Mouse (Mus musculus) megakaryocyte, embryonic 14.5 days (primary cell): ENCODE results near the gene Cdkl1. TPM values are rescaled to one million over a fixed set of nuclear protein-coding genes. Genes with fewer than 3 reads are reported as not detected.

Experiments used
- H3K27me3 ChIP-seq: replicated peaks from 2 replicates; pipeline ENCODE3; 2012; ENCODE audit warnings: inconsistent platforms
- H3K36me3 ChIP-seq: replicated peaks from 2 replicates; pipeline ENCODE3; 2012; ENCODE audit warnings: low read length, inconsistent platforms, mixed read lengths
- H3K4me1 ChIP-seq: 2 replicates; pipeline ENCODE4 v1.6.1; 2012; ENCODE audit warnings: inconsistent platforms
- H3K4me3 ChIP-seq: replicated peaks from 2 replicates; pipeline ENCODE3; 2012; ENCODE audit warnings: moderate library complexity, mild to moderate bottlenecking, inconsistent platforms
- H3K9me3 ChIP-seq: 2 replicates; pipeline ENCODE4 v1.6.1; 2012; ENCODE audit warnings: inconsistent platforms
- FLI1 ChIP-seq: IDR thresholded peaks from 2 replicates; pipeline ENCODE4 v1.6.1; 2012; ENCODE audit warnings: low read length, inconsistent platforms, mixed read lengths
- GATA1 ChIP-seq: IDR thresholded peaks from 3 replicates; pipeline ENCODE4 v1.6.1; 2012; ENCODE audit warnings: mixed read lengths, low read length, inconsistent platforms, borderline replicate concordance
- polyA plus RNA-seq: library from polyadenylated mRNA; stranded (reverse); fragments of >175 nt; gene quantifications from 2 replicates; pipeline ENCODE4 v1.2.3, GENCODE M21; 2012; ENCODE audit warnings: low replicate concordance; ENCODE audit not compliant: insufficient read depth

Cdkl1 gene
- polyA plus RNA-seq, 1 experiment = not detected

DNA sequence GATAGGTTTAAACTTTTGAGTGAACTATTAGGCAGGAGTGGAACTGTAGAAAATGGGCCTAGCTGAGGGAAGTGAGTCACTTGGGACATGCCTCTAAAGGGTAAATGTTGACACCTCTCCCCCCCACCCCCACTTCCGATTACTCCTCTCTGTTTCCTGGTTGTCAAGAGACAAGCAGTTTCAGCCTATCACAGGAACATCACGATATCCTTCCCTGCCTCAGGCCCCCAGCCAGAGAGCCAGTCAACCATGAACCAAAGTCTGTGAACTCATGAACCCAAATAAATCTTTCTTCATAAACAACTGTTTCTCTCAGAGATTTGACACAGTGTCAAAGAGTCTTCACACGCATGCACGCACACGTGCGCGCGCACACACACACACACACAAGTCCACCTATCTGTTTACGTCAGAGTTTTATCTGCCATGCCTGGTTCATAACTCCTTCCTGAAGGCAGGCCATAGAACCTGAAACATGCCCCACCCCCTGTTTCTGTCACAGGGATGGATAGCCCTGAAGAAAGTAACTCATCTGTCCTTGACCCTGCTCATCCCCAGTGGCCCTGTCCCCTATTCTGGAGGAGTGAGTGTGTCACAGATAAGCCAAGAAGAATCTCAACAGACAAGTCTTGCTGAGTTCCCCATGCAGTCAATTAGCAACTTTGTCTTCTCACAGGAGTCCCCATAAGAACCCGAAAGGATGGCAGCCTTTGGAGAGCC, 24.7 kb downstream of the Cdkl1 start:
- Histone ChIP-seq H3K4me3 (no peak overlapping the region), H3K27me3 (peaks cover 5% of the 10 kb centered on the region), H3K9me3 (peaks cover 10% of the 10 kb centered on the region), H3K4me1 (peaks cover 47% of the 10 kb centered on the region), H3K36me3 (no peaks in the 10 kb centered on the region)
- TF ChIP-seq GATA1 = no peak
- no peak for TF ChIP-seq FLI1

DNA sequence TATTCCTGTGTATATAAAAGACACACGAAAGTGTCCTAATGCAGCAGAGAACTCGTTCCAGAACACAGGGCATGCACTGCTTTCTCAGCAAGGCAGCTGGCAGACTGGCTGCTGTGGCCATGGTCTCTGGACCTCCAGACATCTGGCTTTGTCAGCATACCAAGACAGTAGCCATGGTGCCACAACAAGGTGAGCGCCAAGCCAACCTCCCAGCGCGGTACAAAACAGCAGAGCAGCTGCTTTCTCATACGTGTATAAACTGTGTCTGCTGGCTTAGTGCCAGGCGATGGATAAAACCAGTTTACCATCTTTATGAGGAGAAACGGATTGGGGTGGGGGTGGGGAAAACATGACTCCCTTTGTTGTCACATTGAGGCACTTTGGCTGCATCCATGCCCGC, 25.5 kb downstream of the Cdkl1 start:
- TF ChIP-seq FLI1 = no peak
- no peak for TF ChIP-seq GATA1
- peaks cover 45% of the 10 kb centered on the region for H3K4me1 ChIP-seq
- peaks cover 9% of the 10 kb centered on the region for H3K27me3 ChIP-seq
- H3K36me3 ChIP-seq = no peaks in the 10 kb centered on the region
- H3K9me3 ChIP-seq = peaks cover 7% of the 10 kb centered on the region
- no peak overlapping the region for H3K4me3 ChIP-seq

DNA sequence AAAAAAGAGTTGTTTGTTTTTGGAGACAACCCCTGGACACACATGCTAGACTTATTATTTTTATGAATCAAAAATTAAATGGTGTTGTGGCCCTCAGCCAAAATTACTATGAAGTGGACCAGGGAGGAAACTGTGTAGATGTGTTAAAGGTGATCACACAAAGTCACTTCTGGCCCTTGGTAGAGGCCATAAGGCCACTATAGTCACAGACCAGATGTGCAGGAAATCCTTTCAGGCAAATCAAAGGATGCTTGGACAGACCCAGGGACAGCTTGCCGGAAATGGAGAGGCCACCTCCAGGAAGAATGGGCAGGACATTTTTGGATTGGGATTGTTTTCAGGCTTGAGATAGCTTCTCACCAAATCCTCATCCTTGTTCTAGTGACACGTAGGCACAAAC, 29.5 kb downstream of the Cdkl1 start:
- Histone ChIP-seq H3K36me3 (no peaks in the 10 kb centered on the region), H3K4me1 (peaks cover 36% of the 10 kb centered on the region), H3K4me3 (no peak overlapping the region), H3K9me3 (peaks cover 3% of the 10 kb centered on the region; the same call in 1 of the 2 replicates), H3K27me3 (peaks cover 9% of the 10 kb centered on the region)
- TF ChIP-seq FLI1 (no peak), GATA1 (no peak)

- peaks cover 3% of the 10 kb centered on the region; the same call in 1 of the 2 replicates for H3K9me3 ChIP-seq
- peaks cover 29% of the 10 kb centered on the region for H3K4me1 ChIP-seq
- H3K27me3 ChIP-seq = peaks cover 11% of the 10 kb centered on the region
- TF ChIP-seq FLI1 (no peak), GATA1 (no peak)
- no peak overlapping the region for H3K4me3 ChIP-seq
- H3K36me3 ChIP-seq = no peaks in the 10 kb centered on the region
Observed at GRCm38 (mm10) chr12:69760743-69761406, 30.2 kb downstream of the Cdkl1 start.

DNA sequence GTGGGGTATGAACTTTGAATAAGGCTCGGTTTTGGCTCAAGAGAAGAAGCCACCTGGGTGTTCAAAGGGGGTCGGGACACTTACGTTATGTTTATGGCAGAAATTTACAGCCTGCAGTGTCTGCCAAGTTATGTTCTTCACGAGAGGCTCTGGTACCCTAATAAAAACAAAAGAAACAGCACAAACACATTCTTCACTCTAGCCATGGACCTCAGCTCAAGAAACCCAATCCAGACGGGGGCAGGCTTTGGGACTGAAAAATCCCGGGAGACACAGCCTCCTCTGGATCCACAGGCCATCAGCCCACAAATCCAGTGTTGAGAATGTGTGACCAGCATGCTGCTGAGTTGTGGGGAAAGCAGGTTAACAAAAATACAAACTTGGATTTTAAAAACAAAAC, 31.1 kb downstream of the Cdkl1 start:
- Histone ChIP-seq H3K36me3 (no peaks in the 10 kb centered on the region), H3K9me3 (peaks cover 3% of the 10 kb centered on the region; the same call in 1 of the 2 replicates), H3K27me3 (peaks cover 11% of the 10 kb centered on the region), H3K4me1 (peaks cover 24% of the 10 kb centered on the region), H3K4me3 (no peak overlapping the region)
- TF ChIP-seq GATA1 (no peak), FLI1 (no peak)

DNA sequence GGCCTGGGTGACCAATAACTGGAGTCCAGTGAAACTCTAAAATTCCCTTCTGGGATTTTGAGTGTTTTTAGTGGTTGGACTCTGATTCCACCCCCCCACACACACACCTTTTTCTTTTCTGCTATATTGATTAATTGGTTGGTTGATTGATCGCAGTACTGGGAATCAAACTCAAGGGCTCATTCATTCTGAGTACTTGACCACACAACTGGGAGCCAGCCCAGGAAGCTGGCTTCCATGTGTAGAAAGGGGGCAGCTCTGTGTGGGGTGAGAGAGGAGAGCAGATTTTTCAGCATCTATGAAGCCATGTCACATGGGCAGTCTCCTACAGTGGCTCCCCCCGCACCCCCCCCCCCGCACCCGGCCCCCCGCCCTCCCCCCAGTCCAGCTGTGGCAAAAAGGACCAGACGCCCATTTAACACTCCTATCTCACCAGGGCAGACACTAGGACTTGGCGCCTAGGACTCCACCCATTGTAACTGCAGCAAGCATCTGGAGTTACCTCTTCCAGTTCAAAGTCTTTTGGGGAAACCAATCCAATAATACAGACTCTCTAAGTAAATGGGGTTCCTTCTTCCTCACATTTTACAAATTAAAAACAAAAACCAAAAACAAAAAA, 31.7 kb downstream of the Cdkl1 start:
- no peak overlapping the region for H3K4me3 ChIP-seq
- H3K27me3 ChIP-seq = peaks cover 11% of the 10 kb centered on the region
- TF ChIP-seq GATA1 = no peak
- no peak for TF ChIP-seq FLI1
- peaks cover 24% of the 10 kb centered on the region for H3K4me1 ChIP-seq
- no peaks in the 10 kb centered on the region for H3K36me3 ChIP-seq
- H3K9me3 ChIP-seq = peaks cover 3% of the 10 kb centered on the region; the same call in 1 of the 2 replicates

GRCm38 (mm10) chr12:69758221-69759185, 32.6 kb downstream of the Cdkl1 start:
- no peak for TF ChIP-seq GATA1
- TF ChIP-seq FLI1 = no peak
- peaks cover 3% of the 10 kb centered on the region; the same call in 1 of the 2 replicates for H3K9me3 ChIP-seq
- peak overlapping the region; percentile 69 for H3K4me3 ChIP-seq
- peaks cover 9% of the 10 kb centered on the region for H3K27me3 ChIP-seq
- H3K36me3 ChIP-seq = no peaks in the 10 kb centered on the region
- peaks cover 24% of the 10 kb centered on the region for H3K4me1 ChIP-seq

GRCm38 (mm10) chr12:69757418-69758141, 33.5 kb downstream of the Cdkl1 start:
- no peaks in the 10 kb centered on the region for H3K36me3 ChIP-seq
- TF ChIP-seq FLI1 (no peak), GATA1 (no peak)
- H3K27me3 ChIP-seq = peaks cover 6% of the 10 kb centered on the region
- peak overlapping the region; percentile 86 for H3K4me3 ChIP-seq
- peaks cover 2% of the 10 kb centered on the region; the same call in 1 of the 2 replicates for H3K9me3 ChIP-seq
- H3K4me1 ChIP-seq = peaks cover 24% of the 10 kb centered on the region

DNA sequence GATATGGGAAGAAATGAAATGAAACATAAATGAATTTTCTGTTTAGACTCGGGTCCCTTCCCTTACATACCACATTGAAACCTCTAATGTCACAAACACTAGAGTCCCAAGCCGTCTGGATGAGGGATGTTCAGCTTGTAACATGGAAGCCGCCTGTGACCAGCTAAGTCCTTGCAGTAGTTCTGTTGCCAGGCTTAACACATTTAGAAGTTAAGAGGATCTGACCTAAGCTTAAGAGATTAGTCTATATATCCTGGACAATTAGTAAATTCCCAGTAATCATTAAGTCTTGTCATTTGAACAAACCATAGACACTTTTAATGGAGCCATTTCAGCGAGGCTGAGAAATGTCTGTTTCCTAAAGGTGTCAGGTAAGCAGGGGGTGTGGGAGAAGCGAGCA, 35.1 kb downstream of the Cdkl1 start:
- Histone ChIP-seq H3K27me3 (peaks cover 5% of the 10 kb centered on the region), H3K4me1 (peaks cover 32% of the 10 kb centered on the region), H3K36me3 (no peaks in the 10 kb centered on the region), H3K4me3 (no peak overlapping the region), H3K9me3 (no peaks in the 10 kb centered on the region)
- no peak for TF ChIP-seq GATA1
- no peak for TF ChIP-seq FLI1
